Mouse (Mus musculus): ENCODE measurements around the gene Akna.

- TF ChIP-seq CTCF (conservative IDR thresholded peaks at IDR 0.05; ENCODE audit: insufficient read depth, insufficient read length, low read depth, low read length) (no peak), POLR2A (IDR thresholded peaks at IDR 0.05; ENCODE audit: low read depth, low read length) (no peak)
Observed at GRCm38 (mm10) chr4:63418270-63418669, 15.1 kb upstream of the Akna start.

All from kidney, adult 2 months (tissue).